Mouse (Mus musculus): ENCODE data around the gene Tnip2. TPM values are rescaled to one million over a fixed set of nuclear protein-coding genes. Genes with fewer than 3 reads are reported as not detected.
A peak's percentile ranks its signal among the peaks of the same experiment; 100 is the strongest.

Tnip2 gene
- total and polyA plus RNA-seq, 3 experiments = 16.0 to 26.8 (median 23.4) TPM

- in situ Hi-C loops (cut with MboI; ENCODE audit: low pct_ligation_motif_present, low pct_unique_long_range_greater_than_20kb, low sequenced_read_pairs) = no loop called here
- no peak for TF ChIP-seq GABPA (IDR thresholded peaks at IDR 0.05; ENCODE audit: insufficient replicate concordance, low read depth, low read length)
- no peak for TF ChIP-seq MXI1 (IDR thresholded peaks at IDR 0.05; ENCODE audit: low read depth, low read length)
- no peak for TF ChIP-seq PAX5 (IDR thresholded peaks at IDR 0.05; ENCODE audit: low read length)
- TF ChIP-seq JUN (IDR thresholded peaks at IDR 0.05; ENCODE audit: insufficient read depth, low read depth, low read length) = no peak
- TF ChIP-seq IRF4 (IDR thresholded peaks at IDR 0.05; ENCODE audit: low read depth, low read length) = no peak
- TF ChIP-seq ETS1 (conservative IDR thresholded peaks at IDR 0.05; ENCODE audit: low read depth, low read length) = no peak
- TF ChIP-seq ZKSCAN1 (IDR thresholded peaks at IDR 0.05; ENCODE audit: borderline replicate concordance, low read depth, low read length) = no peak
- no peak for TF ChIP-seq JUND (conservative IDR thresholded peaks at IDR 0.05; ENCODE audit: low read depth, low read length)
- no peak for TF ChIP-seq MYC (IDR thresholded peaks at IDR 0.05; ENCODE audit: low read depth, low read length)
- no peak for TF ChIP-seq ELF1 (IDR thresholded peaks at IDR 0.05; ENCODE audit: low read depth, low read length)
- no peak for TF ChIP-seq RAD21 (IDR thresholded peaks at IDR 0.05; ENCODE audit: low read depth, low read length)
- no peak; the same call in 1 of the 2 replicates for TF ChIP-seq BHLHE40 (IDR thresholded peaks at IDR 0.05; ENCODE audit: low read depth, low read length)
- TF ChIP-seq POLR2A (IDR thresholded peaks at IDR 0.05; ENCODE audit: low read depth, low read length) = no peak
- TF ChIP-seq ZMIZ1 (IDR thresholded peaks at IDR 0.05; ENCODE audit: low read depth, low read length) = no peak
- TF ChIP-seq MEF2A (IDR thresholded peaks at IDR 0.05; ENCODE audit: borderline replicate concordance, low read depth, low read length) = no peak
- TF ChIP-seq SIN3A (IDR thresholded peaks at IDR 0.05; ENCODE audit: low read length) = no peak
- TF ChIP-seq POLR2AphosphoS2 (IDR thresholded peaks at IDR 0.05; ENCODE audit: low read depth, low read length) = no peak
- TF ChIP-seq USF2 (conservative IDR thresholded peaks at IDR 0.05; ENCODE audit: low read depth, low read length) = no peak
- H3K4me3 ChIP-seq (replicated peaks in 1 of 3; ENCODE audit: low read depth in 2 of 3, low read length in 2 of 3, poor library complexity in 1 of 3) = no peak overlapping the region
- peaks cover 33 to 56% of the 10 kb centered on the region in 2 experiments for H3K4me1 ChIP-seq (ENCODE audit: control insufficient read depth in 1 of 2, insufficient read depth in 2 of 2)
- H3K9me3 ChIP-seq (replicated peaks; ENCODE audit: low read length) = no peaks in the 10 kb centered on the region
- H3K9ac ChIP-seq (ENCODE audit: insufficient read depth, low read depth) = no peak overlapping the region
- H3K27ac ChIP-seq (ENCODE audit: insufficient read depth, low read depth) = peak overlapping the region; percentile 62
- dilution Hi-C loops (cut with MboI; ENCODE audit: extremely low pct_ligation_motif_present, extremely low pct_unique_long_range_greater_than_20kb, low sequenced_read_pairs) = no loop called here
- no peaks in the 10 kb centered on the region for H3K36me3 ChIP-seq (replicated peaks in 1 of 2; ENCODE audit: control insufficient read depth in 1 of 2, insufficient read depth in 1 of 2, low read length in 1 of 2)
- H3K4me2 ChIP-seq (ENCODE audit: insufficient read depth, low read depth, poor library complexity, severe bottlenecking) = 0 out of 2 replicates have a peak overlapping the region, but pooled peaks have one; percentile 4
- no peaks in the 10 kb centered on the region for H3K27me3 ChIP-seq (replicated peaks)
- no peaks in the 10 kb centered on the region for H3K79me2 ChIP-seq (replicated peaks; ENCODE audit: control insufficient read depth, extremely low read depth, insufficient read depth, poor library complexity, severe bottlenecking)
- DNase-seq (ENCODE audit: extremely low read depth) = no peak
These were observed 7.5 kb upstream of the Tnip2 start for GRCm38 (mm10) chr5:34521337-34521736.

GRCm38 (mm10) chr5:34520458-34521209, 6.8 kb upstream of the Tnip2 start:
- peak overlapping the region; percentile 68 for H3K27ac ChIP-seq (ENCODE audit: insufficient read depth, low read depth)
- peaks cover 32 to 54% of the 10 kb centered on the region in 2 experiments for H3K4me1 ChIP-seq (ENCODE audit: control insufficient read depth in 1 of 2, insufficient read depth in 2 of 2)
- H3K9ac ChIP-seq (ENCODE audit: insufficient read depth, low read depth) = no peak overlapping the region
- no peaks in the 10 kb centered on the region for H3K9me3 ChIP-seq (replicated peaks; ENCODE audit: low read length)
- peak overlapping the region; percentile 35; the same call in 1 of the 2 replicates for H3K4me2 ChIP-seq (ENCODE audit: insufficient read depth, low read depth, poor library complexity, severe bottlenecking)
- peak; percentile 80 for DNase-seq (ENCODE audit: extremely low read depth)
- no peaks in the 10 kb centered on the region for H3K36me3 ChIP-seq (replicated peaks in 1 of 2; ENCODE audit: control insufficient read depth in 1 of 2, insufficient read depth in 1 of 2, low read length in 1 of 2)
- in situ Hi-C loops (cut with MboI; ENCODE audit: low pct_ligation_motif_present, low pct_unique_long_range_greater_than_20kb, low sequenced_read_pairs) (no loop called here), dilution Hi-C loops (cut with MboI; ENCODE audit: extremely low pct_ligation_motif_present, extremely low pct_unique_long_range_greater_than_20kb, low sequenced_read_pairs) (no loop called here)
- H3K79me2 ChIP-seq (replicated peaks; ENCODE audit: control insufficient read depth, extremely low read depth, insufficient read depth, poor library complexity, severe bottlenecking) = no peaks in the 10 kb centered on the region
- no peaks in the 10 kb centered on the region for H3K27me3 ChIP-seq (replicated peaks)
- TF ChIP-seq MAFK (IDR thresholded peaks at IDR 0.05; ENCODE audit: insufficient replicate concordance, low read length) (0 out of 2 replicates have a peak, but pooled peaks have one; percentile 55), EP300 (IDR thresholded peaks at IDR 0.05; ENCODE audit: low read length) (peak; percentile 68; the same call in 1 of the 2 replicates), ETS1 (conservative IDR thresholded peaks at IDR 0.05; ENCODE audit: low read depth, low read length) (peak; percentile 82), ELF1 (IDR thresholded peaks at IDR 0.05; ENCODE audit: low read depth, low read length) (peak; percentile 67), NRF1 (IDR thresholded peaks at IDR 0.05; ENCODE audit: low read depth, low read length) (0 out of 2 replicates have a peak, but pooled peaks have one; percentile 6), MEF2A (IDR thresholded peaks at IDR 0.05; ENCODE audit: borderline replicate concordance, low read depth, low read length) (peak; percentile 100), HCFC1 (IDR thresholded peaks at IDR 0.05; ENCODE audit: low read depth, low read length) (no peak), NELFE (IDR thresholded peaks at IDR 0.05; ENCODE audit: low read depth, low read length) (0 out of 2 replicates have a peak, but pooled peaks have one; percentile 24), MAZ (IDR thresholded peaks at IDR 0.05; ENCODE audit: low read depth, low read length) (peak; percentile 89), CTCF (conservative IDR thresholded peaks at IDR 0.05 in 1 of 2, IDR thresholded peaks at IDR 0.05 in 1 of 2; ENCODE audit: low read depth in 2 of 2, low read length in 2 of 2) (no peak), IRF4 (IDR thresholded peaks at IDR 0.05; ENCODE audit: low read depth, low read length) (peak; percentile 69), MAX (IDR thresholded peaks at IDR 0.05; ENCODE audit: low read length) (0 out of 2 replicates have a peak, but pooled peaks have one; percentile 19), SIN3A (IDR thresholded peaks at IDR 0.05; ENCODE audit: low read length) (0 out of 2 replicates have a peak, but pooled peaks have one; percentile 41), SMC3 (IDR thresholded peaks at IDR 0.05; ENCODE audit: low read depth, low read length) (no peak), MYC (IDR thresholded peaks at IDR 0.05; ENCODE audit: low read depth, low read length) (peak; percentile 46; the same call in 1 of the 2 replicates), TBP (conservative IDR thresholded peaks at IDR 0.05; ENCODE audit: low read depth, low read length) (0 out of 2 replicates have a peak, but pooled peaks have one; percentile 31), UBTF (IDR thresholded peaks at IDR 0.05; ENCODE audit: low read depth, low read length) (no peak), BHLHE40 (IDR thresholded peaks at IDR 0.05; ENCODE audit: low read depth, low read length) (peak; percentile 70)
- no peak overlapping the region for H3K4me3 ChIP-seq (replicated peaks in 1 of 3; ENCODE audit: low read depth in 2 of 3, low read length in 2 of 3, poor library complexity in 1 of 3)

Data from CH12.LX (cell line).